Mouse (Mus musculus) neural tube, embryonic 11.5 days (tissue): Measurements from ENCODE around the gene Eif4g3. TPM values are rescaled to one million over a fixed set of nuclear protein-coding genes. Genes with fewer than 3 reads are reported as not detected.

Source experiments
- ATAC-seq: fragments of 200-750 bp; cut with Nextera tagmentation; 2 replicates; pipeline ENCODE4 v1.8.0; 2017; ENCODE audit warnings: moderate number of reproducible peaks, mild to moderate bottlenecking, moderate TSS enrichment, moderate library complexity; ENCODE audit not compliant: insufficient read depth, low FRiP score, low TSS enrichment
- DNase-seq: peaks from one replicate; pipeline ENCODE4 v3.0.0-alpha.2; 2015; ENCODE audit warnings: low spot score
- H3K27ac ChIP-seq: fragments of 300-500 bp; sonication (generic); 2 replicates; pipeline ENCODE4 v1.5.1; 2014; ENCODE audit warnings: low read depth, mild to moderate bottlenecking, low read length
- H3K27me3 ChIP-seq: fragments of 300-500 bp; sonication (generic); 2 replicates; pipeline ENCODE4 v1.6.1; 2014; ENCODE audit warnings: mild to moderate bottlenecking, low read length, mixed read lengths; ENCODE audit not compliant: control insufficient read depth, insufficient read depth
- H3K36me3 ChIP-seq: fragments of 300-500 bp; sonication (generic); 2 replicates; pipeline ENCODE4 v1.6.1; 2014; ENCODE audit warnings: mild to moderate bottlenecking, low read length, moderate library complexity, mixed read lengths; ENCODE audit not compliant: control insufficient read depth, insufficient read depth
- H3K4me1 ChIP-seq: fragments of 300-500 bp; sonication (generic); 2 replicates; pipeline ENCODE4 v1.6.1; 2014; ENCODE audit warnings: low read length, mixed read lengths; ENCODE audit not compliant: control insufficient read depth, insufficient read depth
- H3K4me2 ChIP-seq: fragments of 300-500 bp; sonication (generic); 2 replicates; pipeline ENCODE4 v1.6.1; 2014; ENCODE audit warnings: low read depth, mild to moderate bottlenecking, moderate library complexity
- H3K4me3 ChIP-seq: fragments of 300-500 bp; sonication (generic); 2 replicates; pipeline ENCODE4 v1.5.1; 2014; ENCODE audit warnings: low read depth, low read length
- H3K9ac ChIP-seq: fragments of 300-500 bp; sonication (generic); 2 replicates; pipeline ENCODE4 v1.6.1; 2014; ENCODE audit warnings: mild to moderate bottlenecking, low read length
- H3K9me3 ChIP-seq: fragments of 300-500 bp; sonication (generic); 2 replicates; pipeline ENCODE4 v1.6.1; 2016; ENCODE audit warnings: low read length; ENCODE audit not compliant: control insufficient read depth
- WGBS: fragments of 180-500 bp; shearing (Covaris S2); extraction: QIAGEN DNeasy Blood & Tissue Kit; methylation state at CpG from one replicate; pipeline ENCODE4 v1.1.7; 2014; 5-methylcytosine and 5-hydroxymethylcytosine counted together
- polyA plus RNA-seq: library from polyadenylated mRNA; unstranded; fragments of >200 nt; fragmentation: Nextera tagmentation; extraction: Ambion mirVana; gene quantifications from 2 replicates; pipeline ENCODE4 v1.2.1, GENCODE M21; 2014

The Eif4g3 gene
- polyA plus RNA-seq, 1 experiment from 2014 or later: 51.0 TPM

GRCm38 (mm10) chr4:138149977-138150376 lies 157.2 kb downstream of the Eif4g3 start:
- DNase-seq (no peak), ATAC-seq (no peak)
- no peak overlapping the region for H3K4me3 ChIP-seq
- no peak overlapping the region for H3K4me2 ChIP-seq
- no peaks in the 10 kb centered on the region for H3K27me3 ChIP-seq
- no peaks in the 10 kb centered on the region for H3K4me1 ChIP-seq
- H3K9ac ChIP-seq: no peak overlapping the region
- no peaks in the 10 kb centered on the region; the same call in 1 of the 2 replicates for H3K36me3 ChIP-seq
- no peak overlapping the region for H3K27ac ChIP-seq
- 95% methylated on average over 4 of the region's 4 CpGs for WGBS
- no peaks in the 10 kb centered on the region for H3K9me3 ChIP-seq

GRCm38 (mm10) chr4:138151226-138151625 lies 158.4 kb downstream of the Eif4g3 start:
- 94% methylated on average over 9 of the region's 9 CpGs for WGBS
- Histone ChIP-seq H3K4me1 (no peaks in the 10 kb centered on the region), H3K9ac (no peak overlapping the region), H3K27ac (no peak overlapping the region), H3K9me3 (no peaks in the 10 kb centered on the region), H3K27me3 (no peaks in the 10 kb centered on the region), H3K4me2 (no peak overlapping the region), H3K36me3 (no peaks in the 10 kb centered on the region; the same call in 1 of the 2 replicates), H3K4me3 (no peak overlapping the region)
- no peak for DNase-seq
- ATAC-seq: no peak

GRCm38 (mm10) chr4:138153980-138154379 lies 161.2 kb downstream of the Eif4g3 start:
- ATAC-seq: no peak
- Histone ChIP-seq H3K4me1 (no peaks in the 10 kb centered on the region), H3K27ac (no peak overlapping the region), H3K4me2 (no peak overlapping the region), H3K27me3 (no peaks in the 10 kb centered on the region), H3K9me3 (no peaks in the 10 kb centered on the region), H3K9ac (no peak overlapping the region), H3K36me3 (peaks cover 8% of the 10 kb centered on the region), H3K4me3 (no peak overlapping the region)
- peak; percentile 27 for DNase-seq
- WGBS: 48% methylated on average over 3 of the region's 3 CpGs

GRCm38 (mm10) chr4:138160918-138161317 lies 168.1 kb downstream of the Eif4g3 start:
- Histone ChIP-seq H3K27me3 (no peaks in the 10 kb centered on the region), H3K36me3 (peaks cover 17% of the 10 kb centered on the region), H3K9ac (no peak overlapping the region), H3K4me2 (no peak overlapping the region), H3K27ac (no peak overlapping the region), H3K4me3 (no peak overlapping the region), H3K4me1 (no peaks in the 10 kb centered on the region), H3K9me3 (no peaks in the 10 kb centered on the region)
- no peak for ATAC-seq
- WGBS: 84% methylated on average over 5 of the region's 5 CpGs
- no peak for DNase-seq

GRCm38 (mm10) chr4:138161550-138161949 lies 168.7 kb downstream of the Eif4g3 start:
- Histone ChIP-seq H3K27ac (no peak overlapping the region), H3K9me3 (no peaks in the 10 kb centered on the region), H3K9ac (no peak overlapping the region), H3K4me1 (no peaks in the 10 kb centered on the region), H3K27me3 (no peaks in the 10 kb centered on the region), H3K4me3 (no peak overlapping the region), H3K4me2 (no peak overlapping the region), H3K36me3 (peaks cover 19% of the 10 kb centered on the region)
- DNase-seq (no peak), ATAC-seq (no peak)
- 93% methylated on average over 3 of the region's 3 CpGs for WGBS

- Histone ChIP-seq H3K9me3 (no peaks in the 10 kb centered on the region), H3K4me3 (no peak overlapping the region), H3K36me3 (peaks cover 19% of the 10 kb centered on the region), H3K27me3 (no peaks in the 10 kb centered on the region), H3K27ac (no peak overlapping the region), H3K9ac (no peak overlapping the region), H3K4me2 (no peak overlapping the region), H3K4me1 (no peaks in the 10 kb centered on the region)
- DNase-seq (no peak), ATAC-seq (no peak)
- 76% methylated on average over 2 of the region's 2 CpGs for WGBS
These were observed 171.0 kb downstream of the Eif4g3 start for GRCm38 (mm10) chr4:138163836-138164235.

GRCm38 (mm10) chr4:138164860-138165259 lies 172.0 kb downstream of the Eif4g3 start:
- Histone ChIP-seq H3K27ac (no peak overlapping the region), H3K4me1 (no peaks in the 10 kb centered on the region), H3K4me2 (no peak overlapping the region), H3K27me3 (no peaks in the 10 kb centered on the region), H3K9ac (no peak overlapping the region), H3K36me3 (peaks cover 17% of the 10 kb centered on the region), H3K9me3 (no peaks in the 10 kb centered on the region), H3K4me3 (no peak overlapping the region)
- no peak for DNase-seq
- 89% methylated on average over 2 of the region's 2 CpGs for WGBS
- ATAC-seq: no peak

- no peak for ATAC-seq
- Histone ChIP-seq H3K36me3 (peaks cover 20% of the 10 kb centered on the region), H3K4me3 (no peak overlapping the region), H3K27me3 (no peaks in the 10 kb centered on the region), H3K4me1 (no peaks in the 10 kb centered on the region), H3K27ac (no peak overlapping the region), H3K4me2 (no peak overlapping the region), H3K9ac (no peak overlapping the region), H3K9me3 (no peaks in the 10 kb centered on the region)
- WGBS: 94% methylated on average over 10 of the region's 10 CpGs
- no peak for DNase-seq
These were observed 173.7 kb downstream of the Eif4g3 start for GRCm38 (mm10) chr4:138166519-138166918.

- Histone ChIP-seq H3K27ac (no peak overlapping the region), H3K27me3 (no peaks in the 10 kb centered on the region), H3K4me2 (no peak overlapping the region), H3K9ac (no peak overlapping the region), H3K4me3 (no peak overlapping the region), H3K4me1 (no peaks in the 10 kb centered on the region), H3K9me3 (no peaks in the 10 kb centered on the region), H3K36me3 (peaks cover 23% of the 10 kb centered on the region)
- DNase-seq (no peak), ATAC-seq (no peak)
- WGBS: 83% methylated on average over 3 of the region's 3 CpGs
These were observed 175.3 kb downstream of the Eif4g3 start for GRCm38 (mm10) chr4:138168162-138168561.
